Mouse (Mus musculus) midbrain, embryonic 12.5 days (tissue): ENCODE data around the gene Emc8. TPM values are rescaled to one million over a fixed set of nuclear protein-coding genes. Genes with fewer than 3 reads are reported as not detected.

Source experiments
- ATAC-seq: fragments of 200-750 bp; cut with Nextera tagmentation; 2 replicates; pipeline ENCODE4 v1.8.0; 2017; ENCODE audit warnings: low read depth, moderate TSS enrichment, moderate library complexity; ENCODE audit not compliant: low FRiP score
- H3K27ac ChIP-seq: fragments of 300-500 bp; sonication (generic); replicated peaks from 2 replicates; pipeline ENCODE4 v1.5.1; 2016; ENCODE audit warnings: mild to moderate bottlenecking
- H3K27me3 ChIP-seq: fragments of 300-500 bp; sonication (generic); 2 replicates; pipeline ENCODE4 v1.6.1; 2016; ENCODE audit warnings: mild to moderate bottlenecking
- H3K36me3 ChIP-seq: fragments of 300-500 bp; sonication (generic); 2 replicates; pipeline ENCODE4 v1.6.1; 2016
- H3K4me1 ChIP-seq: fragments of 300-500 bp; sonication (generic); 2 replicates; pipeline ENCODE4 v1.6.1; 2016
- H3K4me2 ChIP-seq: fragments of 300-500 bp; sonication (generic); replicated peaks from 2 replicates; pipeline ENCODE4 v1.6.1; 2016; ENCODE audit warnings: mild to moderate bottlenecking, moderate library complexity
- H3K4me3 ChIP-seq: fragments of 300-500 bp; sonication (generic); 2 replicates; pipeline ENCODE4 v1.5.1; 2016; ENCODE audit warnings: mild to moderate bottlenecking
- H3K9ac ChIP-seq: fragments of 300-500 bp; sonication (generic); replicated peaks from 2 replicates; pipeline ENCODE4 v1.6.1; 2016; ENCODE audit warnings: mild to moderate bottlenecking, moderate library complexity
- H3K9me3 ChIP-seq: fragments of 300-500 bp; sonication (generic); 2 replicates; pipeline ENCODE4 v1.6.1; 2016; ENCODE audit warnings: mild to moderate bottlenecking
- WGBS: fragments of 180-500 bp; shearing (Covaris S2); methylation state at CpG from one replicate; pipeline ENCODE4 v1.1.7; 2016; 5-methylcytosine and 5-hydroxymethylcytosine counted together
- polyA plus RNA-seq: library from polyadenylated mRNA; unstranded; fragments of >200 nt; fragmentation: Nextera tagmentation; extraction: Ambion mirVana; gene quantifications from 2 replicates; pipeline ENCODE4 v1.2.1, GENCODE M21; 2016

The Emc8 gene
- polyA plus RNA-seq, 1 experiment from 2014 or later: 235 TPM

GRCm38 (mm10) chr8:120614491-120614890 is 53.9 kb downstream of the Emc8 start:
- H3K36me3 ChIP-seq: no peaks in the 10 kb centered on the region
- H3K27me3 ChIP-seq: 0 out of 2 replicates have a peak, but pooled peaks cover 3% of the 10 kb centered on the region
- H3K4me2 ChIP-seq: no peak overlapping the region
- ATAC-seq: no peak
- H3K27ac ChIP-seq: no peak overlapping the region
- WGBS: 90% methylated on average over 3 of the region's 3 CpGs
- no peak overlapping the region for H3K9ac ChIP-seq
- H3K4me3 ChIP-seq: no peak overlapping the region
- peaks cover 30% of the 10 kb centered on the region for H3K4me1 ChIP-seq
- H3K9me3 ChIP-seq: no peaks in the 10 kb centered on the region

DNA sequence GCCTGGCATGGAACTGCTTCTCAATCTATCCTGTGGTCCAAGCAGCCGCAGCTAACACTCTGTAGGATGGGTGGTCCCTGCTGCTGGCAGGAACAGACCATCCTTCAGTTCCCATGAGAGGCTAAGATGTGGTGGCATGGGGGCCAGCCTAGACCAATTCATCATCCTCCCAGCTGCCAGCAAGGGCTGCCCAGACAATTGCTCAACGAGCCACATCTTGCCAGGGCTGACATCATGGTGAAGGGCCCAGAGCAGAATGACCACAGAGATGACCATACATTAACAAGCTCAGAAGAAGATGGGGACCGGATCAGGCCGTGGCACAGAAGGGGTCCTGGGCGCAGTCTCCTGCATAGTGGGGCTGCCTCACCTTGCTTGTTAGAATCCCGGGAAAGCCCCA is 57.5 kb downstream of the Emc8 start:
- no peak for ATAC-seq
- 0 out of 2 replicates have a peak, but pooled peaks cover 3% of the 10 kb centered on the region for H3K27me3 ChIP-seq
- 0 out of 2 replicates have a peak, but pooled peaks cover 2% of the 10 kb centered on the region for H3K36me3 ChIP-seq
- no peak overlapping the region for H3K27ac ChIP-seq
- H3K4me1 ChIP-seq: 0 out of 2 replicates have a peak, but pooled peaks cover 5% of the 10 kb centered on the region
- no peak overlapping the region for H3K9ac ChIP-seq
- H3K4me3 ChIP-seq: no peak overlapping the region
- 94% methylated on average over 6 of the region's 6 CpGs for WGBS
- H3K4me2 ChIP-seq: no peak overlapping the region
- no peaks in the 10 kb centered on the region for H3K9me3 ChIP-seq

DNA sequence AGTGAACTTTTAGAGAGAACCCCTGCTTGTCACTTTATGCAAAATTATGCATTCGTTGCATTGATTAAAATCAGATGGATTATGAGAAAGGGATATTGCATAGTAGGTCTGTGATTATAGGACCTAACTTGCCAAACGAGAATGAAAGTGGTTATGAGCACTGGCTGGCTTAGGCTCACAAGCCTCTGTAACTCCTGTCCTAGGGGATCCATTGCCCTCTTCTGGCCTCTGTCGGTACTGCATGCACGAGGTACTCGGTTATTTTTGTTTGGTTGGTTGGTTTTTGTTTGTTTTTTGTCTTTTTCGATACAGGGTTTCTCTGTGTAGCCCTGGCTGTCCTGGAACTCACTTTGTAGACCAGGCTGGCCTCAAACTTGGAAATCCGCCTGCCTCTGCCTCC is 60.5 kb downstream of the Emc8 start:
- Histone ChIP-seq H3K27me3 (0 out of 2 replicates have a peak, but pooled peaks cover 3% of the 10 kb centered on the region), H3K9me3 (no peaks in the 10 kb centered on the region), H3K4me3 (no peak overlapping the region), H3K36me3 (0 out of 2 replicates have a peak, but pooled peaks cover 2% of the 10 kb centered on the region), H3K27ac (no peak overlapping the region), H3K4me1 (peaks cover 7% of the 10 kb centered on the region), H3K9ac (no peak overlapping the region), H3K4me2 (no peak overlapping the region)
- 14% methylated on average over 7 of the region's 7 CpGs for WGBS
- ATAC-seq: no peak; the same call in 1 of the 2 replicates

- ATAC-seq: 0 out of 2 replicates have a peak, but pooled peaks have one; percentile 50
- Histone ChIP-seq H3K27ac (no peak overlapping the region), H3K36me3 (0 out of 2 replicates have a peak, but pooled peaks cover 2% of the 10 kb centered on the region), H3K4me2 (no peak overlapping the region), H3K4me1 (peaks cover 12% of the 10 kb centered on the region), H3K27me3 (0 out of 2 replicates have a peak, but pooled peaks cover 3% of the 10 kb centered on the region), H3K9me3 (no peaks in the 10 kb centered on the region), H3K4me3 (no peak overlapping the region), H3K9ac (no peak overlapping the region)
- WGBS: 84% methylated on average over 9 of the region's 9 CpGs
Measured at GRCm38 (mm10) chr8:120607460-120607859, 60.9 kb downstream of the Emc8 start.

Other genes starting within 250 kb of the Emc8 start
- 73.7 and 84.8 TPM in 2 replicates for gene Gins2, start 79.3 kb downstream of the Emc8 start, polyA plus RNA-seq
- 5.2 and 5.7 TPM in 2 replicates for gene 1190005I06Rik, start 20.9 kb downstream of the Emc8 start, polyA plus RNA-seq
- gene Gm27021, start 494 bp downstream of the Emc8 start, polyA plus RNA-seq: 2.1 and 3.0 TPM in 2 replicates
- 895 and 905 TPM in 2 replicates for gene Cox4i1, start 351 bp downstream of the Emc8 start, polyA plus RNA-seq
- gene Irf8, start 67.8 kb upstream of the Emc8 start, polyA plus RNA-seq: 4.0 and 4.7 TPM in 2 replicates